Comparison of ENCODE assay signal across 24 mouse cellular contexts in genomic region chr6:134521411-134521810, GRCm38 (mm10). TPM values are rescaled to one million over a fixed set of nuclear protein-coding genes. Genes with fewer than 3 reads are reported as not detected.
A peak's percentile ranks its signal among the peaks of the same experiment; 100 is the strongest.
DNase-seq lines count a peak whose midpoint lies in the region; ATAC-seq and TF ChIP-seq lines count a peak whose summit lies in the region.
"Had no signal": no experiment of that assay in that cellular context is flagged by ENCODE, and none has a peak within 500 bp of the region (broad histone marks: within the 10 kb centered on the region; RNA-seq: fewer than 3 reads in every experiment).

No protein-coding gene starts in this region.

- H3K4me2 ChIP-seq in kidney, postnatal 0 days (ENCODE audit: low read length), result no peak overlapping the region
- H3K4me2 ChIP-seq: embryonic facial prominence, embryonic 15.5 days; heart, embryonic 13.5 days; liver, embryonic 12.5 days; lung, embryonic 15.5 days had no signal

- WGBS in kidney, postnatal 0 days, result 48% methylated on average over 10 of the region's 10 CpGs

- H3K4me3 ChIP-seq in gastrocnemius, adult 2 months, result no peak overlapping the region
- H3K4me3 ChIP-seq in kidney, postnatal 0 days (replicated peaks; ENCODE audit: low read depth, low read length), result no peak overlapping the region
- H3K4me3 ChIP-seq: embryonic facial prominence, embryonic 15.5 days; heart, embryonic 13.5 days; left cerebral cortex, adult 2 months; liver, embryonic 12.5 days; lung, embryonic 15.5 days had no signal

- no peak for DNase-seq in gastrocnemius, adult 2 months
- no peak for DNase-seq in gastrocnemius, postnatal 4 days (ENCODE audit: low spot score in 2 of 2)
- DNase-seq in kidney, postnatal 0 days (ENCODE audit: low spot score), result peak; percentile 52
- no peak for DNase-seq in kidney, postnatal 36 days
- peak; percentile 54 for DNase-seq in right cerebral cortex, adult 18-20 months
- no peak for DNase-seq in right cerebral cortex, adult 2 months (ENCODE audit: low spot score in 2 of 2)
- peak; percentile 44 for DNase-seq in telencephalon, adult 2 months (ENCODE audit: low read depth, low spot score)
- DNase-seq in cerebellum, postnatal 4 days (ENCODE audit: low spot score in 2 of 2), result no peak
- DNase-seq: adrenal gland, postnatal 10 days; cerebellum, adult 11 months; cerebellum, postnatal 14 days; heart, adult 11 months; kidney, adult 8-10 months; lung, postnatal 4 days; right cerebral cortex, postnatal 14 days; spleen, adult 18-20 months; thymus, adult 18-20 months; thymus, postnatal 4 days had no signal

- no peak for TF ChIP-seq CTCF in gastrocnemius, adult 2 months (IDR thresholded peaks at IDR 0.05)
- no peak for TF ChIP-seq CTCF in kidney, postnatal 0 days (IDR thresholded peaks at IDR 0.05; ENCODE audit: low read depth)

- H3K36me3 ChIP-seq in kidney, postnatal 0 days (ENCODE audit: insufficient read depth, low read length), result no peaks in the 10 kb centered on the region
- H3K36me3 ChIP-seq: lung, embryonic 15.5 days had no signal

- H3K4me1 ChIP-seq in kidney, postnatal 0 days (replicated peaks; ENCODE audit: insufficient read depth, low read length), result peaks cover 11% of the 10 kb centered on the region

- no peaks in the 10 kb centered on the region for H3K9me3 ChIP-seq in kidney, postnatal 0 days (replicated peaks; ENCODE audit: low read length)
- H3K9me3 ChIP-seq: embryonic facial prominence, embryonic 15.5 days; heart, embryonic 13.5 days; liver, embryonic 12.5 days; lung, embryonic 15.5 days had no signal

- H3K9ac ChIP-seq in kidney, postnatal 0 days (ENCODE audit: low read depth, low read length), result no peak overlapping the region
- H3K9ac ChIP-seq: embryonic facial prominence, embryonic 15.5 days; heart, embryonic 13.5 days; liver, embryonic 12.5 days; lung, embryonic 15.5 days had no signal

- ATAC-seq in kidney, postnatal 0 days (replicated peaks; ENCODE audit: low FRiP score, low read depth), result no peak; the same call in 1 of the 2 replicates
- ATAC-seq: inflammation-experienced regulatory T-cells, adult 6 months; liver, embryonic 12.5 days had no signal

- intact Hi-C loops in gastrocnemius, adult 2 months (cut with DNase I), result no loop called here

- H3K27ac ChIP-seq in gastrocnemius, adult 2 months, result 0 out of 2 replicates have a peak overlapping the region, but pooled peaks have one; percentile 16
- peak overlapping the region; percentile 42; the same call in 1 of the 2 replicates for H3K27ac ChIP-seq in kidney, postnatal 0 days
- H3K27ac ChIP-seq: embryonic facial prominence, embryonic 15.5 days; heart, embryonic 13.5 days; left cerebral cortex, adult 2 months; lung, embryonic 15.5 days had no signal

- H3K27me3 ChIP-seq in kidney, postnatal 0 days (ENCODE audit: insufficient read depth, low read length), result no peaks in the 10 kb centered on the region
- H3K27me3 ChIP-seq: embryonic facial prominence, embryonic 15.5 days; heart, embryonic 13.5 days; liver, embryonic 12.5 days; lung, embryonic 15.5 days had no signal

RNA-seq across cellular contexts. Expression of gene Lrp6, which starts 45.4 kb away (rescaled TPM):
- 10 to 100 TPM; 45.0 to 46.7 TPM for total RNA-seq in gastrocnemius, adult 2 months (2021)
- total RNA-seq in gastrocnemius, postnatal 4 days (2021), result 10 to 100 TPM; 68.0 to 68.1 TPM
- polyA plus RNA-seq in kidney, postnatal 0 days (2015; fragmentation: Nextera tagmentation; extraction: Ambion mirVana), result 32.4 and 35.3 TPM in 2 replicates

Comparison
In these comparisons a context has a peak if more than half of its experiments do, and no peak if none do; other contexts are left out.
1. DNase-seq: peak in kidney, postnatal 0 days (single experiment), right cerebral cortex, adult 18-20 months (single experiment) and telencephalon, adult 2 months (single experiment); none in gastrocnemius, adult 2 months (single experiment), gastrocnemius, postnatal 4 days (0 of 2), kidney, postnatal 36 days (0 of 2), right cerebral cortex, adult 2 months (0 of 2) and cerebellum, postnatal 4 days (0 of 2).